Mouse (Mus musculus) left cerebral cortex, adult 2 months (tissue): ENCODE results near the gene Hnrnpk. TPM values are rescaled to one million over a fixed set of nuclear protein-coding genes. Genes with fewer than 3 reads are reported as not detected.
A peak's percentile ranks its signal among the peaks of the same experiment; 100 is the strongest.
"Not testable (repeated sequence)": the region's sequence is repeated elsewhere in the genome, so short reads cannot be mapped to it uniquely, and the experiment has no call there.

Experiments used
- DNase-seq, 2 experiments: peaks; one replicate each; pipeline ENCODE4 v3.0.0; 2021 to 2022; ENCODE audit warnings: low spot score in 2 of 2, mixed read lengths in 1 of 2; ENCODE audit errors: extremely low spot score in 1 of 2
- H3K27ac ChIP-seq: fragments of 200-600 bp; 2 replicates; pipeline ENCODE4 v1.8.1; 2022
- H3K4me3 ChIP-seq: fragments of 200-600 bp; 2 replicates; pipeline ENCODE4 v1.8.1; 2022
- CTCF ChIP-seq: fragments of 200-600 bp; IDR thresholded peaks from 2 replicates; pipeline ENCODE4 v1.8.1; 2022; ENCODE audit warnings: antibody characterized with exemption, mild to moderate bottlenecking, moderate library complexity
- intact Hi-C: fragments of 180-260 bp; cut with DNase I; formaldehyde crosslinking; loops from one replicate; pipeline ENCODE4 v1.15.1; 2025
- total RNA-seq, 2 experiments: library from RNA; stranded (reverse); gene quantifications; 2 replicates each; pipeline ENCODE4 v1.2.3; 2021

The Hnrnpk gene
- total RNA-seq, 2 experiments from 2014 or later: 566 to 576 TPM

GRCm38 (mm10) chr13:58415838-58416237 lies 12.7 kb upstream of the Hnrnpk start:
- Histone ChIP-seq H3K27ac (no peak overlapping the region), H3K4me3 (no peak overlapping the region)
- intact Hi-C loops: no loop called here
- no peak for TF ChIP-seq CTCF
- DNase-seq: no peak

GRCm38 (mm10) chr13:58415374-58415773 lies 12.2 kb upstream of the Hnrnpk start:
- no peak for DNase-seq
- intact Hi-C loops: no loop called here
- H3K4me3 ChIP-seq: no peak overlapping the region
- H3K27ac ChIP-seq: no peak overlapping the region
- TF ChIP-seq CTCF: no peak

DNA sequence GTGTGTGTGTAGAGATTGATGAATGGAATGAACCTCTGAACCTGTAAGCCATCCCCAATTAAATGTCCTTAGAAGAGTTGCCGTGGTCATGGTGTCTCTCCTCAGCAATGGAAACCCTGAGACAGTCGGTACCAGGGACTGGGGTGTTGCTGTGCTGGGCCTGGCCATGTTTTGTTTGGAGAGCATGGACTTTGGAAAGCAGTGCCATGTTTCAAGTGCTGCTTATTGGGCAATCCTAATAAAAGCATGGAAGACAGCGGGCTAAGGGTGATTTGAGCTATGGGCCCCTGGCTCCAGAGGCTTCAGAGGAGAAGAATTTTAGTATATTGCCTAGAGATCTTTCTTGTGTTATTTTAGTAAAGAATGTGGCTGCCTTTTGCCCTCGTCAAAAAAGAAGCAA lies 7.9 kb upstream of the Hnrnpk start:
- Histone ChIP-seq H3K27ac (no peak overlapping the region), H3K4me3 (no peak overlapping the region)
- TF ChIP-seq CTCF: no peak
- DNase-seq: no peak
- intact Hi-C loops: loop anchor here (5.0 kb wide), 1 partner anchor 111 kb away; no protein-coding TSS in a partner anchor

DNA sequence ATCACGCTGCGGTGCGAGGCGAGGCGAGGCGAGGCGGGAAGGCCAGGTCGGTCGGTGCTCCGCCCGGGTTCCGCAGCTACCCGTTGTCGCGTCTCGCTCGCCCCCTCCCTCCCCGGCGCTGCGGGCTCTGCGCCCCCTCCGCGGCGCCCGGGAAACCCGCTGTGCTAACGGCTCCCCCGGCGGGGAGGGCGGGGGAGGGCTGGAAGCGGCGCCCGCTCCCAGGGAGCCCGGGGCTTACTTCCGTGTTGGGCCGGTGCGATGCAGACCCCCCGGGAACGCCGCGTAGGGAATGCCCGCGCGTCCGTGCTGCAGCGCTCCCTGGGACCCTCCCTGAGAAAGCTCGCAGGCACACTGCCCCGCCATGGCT lies 416 bp downstream of the Hnrnpk start:
- DNase-seq: no peak
- Histone ChIP-seq H3K27ac (peak overlapping the region; percentile 99), H3K4me3 (peak overlapping the region; percentile 91)
- intact Hi-C loops: loop anchor here (1.0 to 5.0 kb wide), 2 partner anchors 187 to 245 kb away; partner anchors contain the start of gene Idnk
- TF ChIP-seq CTCF: no peak

- peak; percentile 98 to 99 for DNase-seq
- peak within 1 kb of the TSS; percentile 91 for H3K4me3 ChIP-seq
- intact Hi-C loops: loop anchor here (1.0 to 5.0 kb wide), 2 partner anchors 187 to 245 kb away; partner anchors contain the start of gene Idnk
- no peak; the same call in 1 of the 2 replicates for TF ChIP-seq CTCF
- peak within 1 kb of the TSS; percentile 99 for H3K27ac ChIP-seq
These were observed 970 bp downstream of the Hnrnpk start, which contains the start of gene Rmi1 for GRCm38 (mm10) chr13:58402003-58402743. Rmi1 (plus strand) TSS chr13:58402248.

GRCm38 (mm10) chr13:58401135-58402002 lies 1.8 kb downstream of the Hnrnpk start:
- TF ChIP-seq CTCF: no peak; the same call in none of the 2 replicates
- peak overlapping the region; percentile 99 for H3K27ac ChIP-seq
- peak overlapping the region; percentile 91 for H3K4me3 ChIP-seq
- intact Hi-C loops: loop anchor here (1.0 to 5.0 kb wide), 3 partner anchors 141 to 244 kb away; partner anchors contain the start of gene Idnk
- peak; percentile 73 to 80 for DNase-seq

- DNase-seq: no peak
- no peak overlapping the region for H3K27ac ChIP-seq
- peak overlapping the region; percentile 91 for H3K4me3 ChIP-seq
- intact Hi-C loops: loop anchor here (2.0 to 5.0 kb wide), 2 partner anchors 142 to 243 kb away; partner anchors contain the start of gene Idnk
- TF ChIP-seq CTCF: no peak
These were observed 2.6 kb downstream of the Hnrnpk start for GRCm38 (mm10) chr13:58400576-58400975.

DNA sequence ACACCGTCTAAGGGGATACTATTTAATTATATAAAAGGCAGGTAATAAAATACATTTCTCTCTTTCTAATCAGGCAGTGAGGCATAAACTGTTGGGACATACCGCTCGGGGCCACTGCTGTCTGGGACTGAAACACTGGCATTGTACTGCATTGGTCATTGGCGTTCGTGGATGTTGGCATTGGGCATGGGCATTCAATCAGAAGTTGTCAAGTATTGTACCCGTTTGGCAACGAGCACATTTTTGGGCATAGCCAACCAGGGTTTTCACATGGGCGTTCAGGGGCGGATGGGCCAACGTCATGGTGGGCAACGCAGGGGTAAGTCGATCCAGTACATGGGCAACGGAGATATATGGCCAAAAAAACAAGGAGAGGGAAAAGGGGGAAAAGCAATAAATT lies 5.5 kb downstream of the Hnrnpk start:
- Histone ChIP-seq H3K4me3 (no peak overlapping the region), H3K27ac (no peak overlapping the region)
- DNase-seq: no peak
- intact Hi-C loops: no loop called here
- TF ChIP-seq CTCF: no peak

DNA sequence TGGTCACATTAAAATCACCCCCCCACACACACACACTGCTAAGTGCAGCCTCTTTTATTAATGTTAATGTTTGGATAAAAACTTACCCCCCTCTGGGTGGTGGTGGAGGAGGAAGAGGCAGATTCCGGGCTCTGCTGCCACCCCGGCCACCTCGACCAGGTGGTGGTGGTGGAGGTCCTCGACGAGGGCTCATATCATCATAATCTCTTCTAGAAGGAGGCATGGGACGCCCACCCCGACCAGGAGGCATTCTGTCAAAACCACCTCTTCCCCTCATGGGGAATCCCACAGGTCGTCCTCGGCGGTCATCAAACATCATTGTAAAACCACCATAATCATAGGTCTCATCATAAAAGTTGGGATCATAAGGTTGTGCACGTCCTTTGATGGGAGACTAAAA lies 8.8 kb downstream of the Hnrnpk start:
- H3K27ac ChIP-seq, DNase-seq, intact Hi-C loops, H3K4me3 ChIP-seq: not testable (repeated sequence)

- intact Hi-C loops: loop anchor here (2.0 to 5.0 kb wide), 2 partner anchors 153 to 231 kb away; no protein-coding TSS in a partner anchor
- H3K4me3 ChIP-seq: no peak overlapping the region
- H3K27ac ChIP-seq: no peak overlapping the region
- TF ChIP-seq CTCF: no peak
- DNase-seq: no peak
These were observed 13.7 kb downstream of the Hnrnpk start for GRCm38 (mm10) chr13:58389324-58389951.

DNA sequence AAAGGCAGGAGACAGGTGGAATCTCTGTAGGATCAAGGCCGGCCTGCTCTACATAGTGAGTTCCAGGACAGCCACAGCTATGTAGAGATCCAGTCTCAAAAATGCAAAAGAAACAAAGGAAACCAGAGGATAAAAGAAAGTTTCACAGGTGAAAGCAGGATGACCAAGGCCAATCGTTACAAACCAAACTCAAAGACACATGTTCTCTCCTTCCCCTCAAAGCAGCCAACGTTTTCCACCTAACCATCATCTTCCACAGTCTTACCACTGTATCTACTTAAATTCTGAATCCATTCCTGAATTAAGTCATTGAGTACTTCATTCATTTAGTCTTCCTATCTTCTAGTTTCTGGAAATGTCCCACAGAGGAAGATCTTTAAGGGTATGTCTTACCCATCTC lies 14.8 kb downstream of the Hnrnpk start:
- intact Hi-C loops: loop anchor here (2.0 to 5.0 kb wide), 2 partner anchors 154 to 230 kb away; no protein-coding TSS in a partner anchor
- Histone ChIP-seq H3K27ac (no peak overlapping the region), H3K4me3 (no peak overlapping the region)
- TF ChIP-seq CTCF: no peak
- no peak for DNase-seq
